8 mouse cellular contexts compared by ENCODE assay signal in genomic region chr2:48949743-48950251, GRCm38 (mm10). TPM values are rescaled to one million over a fixed set of nuclear protein-coding genes. Genes with fewer than 3 reads are reported as not detected.
DNase-seq lines count a peak whose midpoint lies in the region; ATAC-seq and TF ChIP-seq lines count a peak whose summit lies in the region.

No protein-coding gene starts in this region.

- peak overlapping the region; percentile 82 for H3K4me2 ChIP-seq in liver, embryonic 12.5 days
- H3K4me2 ChIP-seq in myocyte (ENCODE audit: low read depth): peak overlapping the region; percentile 20
- peak overlapping the region; percentile 65 for H3K4me2 ChIP-seq in stomach, embryonic 16.5 days (ENCODE audit: low read depth, low read length)

- 2% methylated on average over 9 of the region's 9 CpGs for WGBS in embryonic facial prominence, embryonic 10.5 days
- 0% methylated on average over 9 of the region's 9 CpGs for WGBS in liver, embryonic 12.5 days (ENCODE audit: insufficient replicate concordance)
- WGBS in stomach, embryonic 16.5 days: 0% methylated on average over 9 of the region's 9 CpGs

- peak overlapping the region; percentile 94 for H3K9ac ChIP-seq in liver, embryonic 12.5 days
- H3K9ac ChIP-seq in stomach, embryonic 16.5 days (ENCODE audit: low read length): peak overlapping the region; percentile 96

- ATAC-seq in granulocyte monocyte progenitor cell, adult 5-6 weeks (replicated peaks; ENCODE audit: poor library complexity, severe bottlenecking): peak; percentile 38
- peak; percentile 21 for ATAC-seq in liver, embryonic 12.5 days
- ATAC-seq in stomach, embryonic 16.5 days (ENCODE audit: insufficient read depth, low FRiP score): peak; percentile 44

- H3K27ac ChIP-seq in embryonic facial prominence, embryonic 10.5 days (replicated peaks): peak overlapping the region; percentile 94
- peak overlapping the region; percentile 87 for H3K27ac ChIP-seq in liver, embryonic 12.5 days
- H3K27ac ChIP-seq in stomach, embryonic 16.5 days (ENCODE audit: low read length): peak overlapping the region; percentile 98

- H3K27me3 ChIP-seq in embryonic facial prominence, embryonic 10.5 days (replicated peaks; ENCODE audit: low read depth, poor library complexity, severe bottlenecking): no peaks in the 10 kb centered on the region
- no peaks in the 10 kb centered on the region for H3K27me3 ChIP-seq in liver, embryonic 12.5 days (replicated peaks)
- H3K27me3 ChIP-seq in myocyte (ENCODE audit: control insufficient read depth, insufficient read depth, insufficient read length): no peaks in the 10 kb centered on the region
- H3K27me3 ChIP-seq in stomach, embryonic 16.5 days (ENCODE audit: control insufficient read depth, insufficient read depth, low read length): no peaks in the 10 kb centered on the region

- DNase-seq in 416B (ENCODE audit: low read depth) (peak; percentile 67), ZHBTc4 (ENCODE audit: low read depth, low spot score) (peak; percentile 75)
- no peak for DNase-seq in embryonic facial prominence, embryonic 10.5 days (ENCODE audit: low spot score)
- DNase-seq in kidney, adult 8-10 months: peak; percentile 23 to 40

- peaks cover 11% of the 10 kb centered on the region for H3K4me1 ChIP-seq in embryonic facial prominence, embryonic 10.5 days
- peaks cover 16% of the 10 kb centered on the region for H3K4me1 ChIP-seq in liver, embryonic 12.5 days
- peaks cover 3% of the 10 kb centered on the region for H3K4me1 ChIP-seq in stomach, embryonic 16.5 days (ENCODE audit: control insufficient read depth, insufficient read depth, low read length)

- H3K9me3 ChIP-seq in embryonic facial prominence, embryonic 10.5 days: no peaks in the 10 kb centered on the region
- H3K9me3 ChIP-seq in liver, embryonic 12.5 days (replicated peaks): no peaks in the 10 kb centered on the region
- H3K9me3 ChIP-seq in stomach, embryonic 16.5 days (replicated peaks; ENCODE audit: control insufficient read depth, low read length): no peaks in the 10 kb centered on the region

- peak overlapping the region; percentile 72 for H3K4me3 ChIP-seq in embryonic facial prominence, embryonic 10.5 days
- H3K4me3 ChIP-seq in liver, embryonic 12.5 days: peak overlapping the region; percentile 95
- peak overlapping the region; percentile 100 for H3K4me3 ChIP-seq in myocyte
- peak overlapping the region; percentile 95 for H3K4me3 ChIP-seq in stomach, embryonic 16.5 days (replicated peaks; ENCODE audit: low read length)

- peak; percentile 49 for TF ChIP-seq POLR2A in myocyte (IDR thresholded peaks at IDR 0.05; ENCODE audit: insufficient read length, low read depth)

- peaks cover 94% of the 10 kb centered on the region for H3K79me2 ChIP-seq in myocyte (ENCODE audit: control insufficient read depth, insufficient read depth)

- no peaks in the 10 kb centered on the region for H3K36me3 ChIP-seq in embryonic facial prominence, embryonic 10.5 days (replicated peaks)
- no peaks in the 10 kb centered on the region for H3K36me3 ChIP-seq in liver, embryonic 12.5 days
- no peaks in the 10 kb centered on the region for H3K36me3 ChIP-seq in myocyte (ENCODE audit: control insufficient read depth, insufficient read depth)
- H3K36me3 ChIP-seq in stomach, embryonic 16.5 days (ENCODE audit: control insufficient read depth, insufficient read depth, low read length): no peaks in the 10 kb centered on the region

- H3ac ChIP-seq in myocyte (ENCODE audit: control insufficient read depth, insufficient read length): peak overlapping the region; percentile 53

TF ChIP-seq in myocyte, 11 proteins besides CTCF, POLR2A, EP300 and RAD21:
- TF ChIP-seq SRF (IDR thresholded peaks at IDR 0.05; ENCODE audit: control insufficient read depth, insufficient read length, low read depth) (no peak), CEBPB (IDR thresholded peaks at IDR 0.05; ENCODE audit: insufficient read depth, poor library complexity, severe bottlenecking) (no peak), MYOD1 (IDR thresholded peaks at IDR 0.05; ENCODE audit: control insufficient read depth in 1 of 3, insufficient read length in 2 of 3, low read depth in 2 of 3) (no peak), POLR2AphosphoS2 (IDR thresholded peaks at IDR 0.05; ENCODE audit: insufficient read length, low read depth) (no peak), USF1 (IDR thresholded peaks at IDR 0.05; ENCODE audit: low read depth) (no peak), MYOG (IDR thresholded peaks at IDR 0.05; ENCODE audit: control insufficient read depth in 1 of 3, insufficient read depth in 1 of 3, insufficient read length in 2 of 3, low read depth in 2 of 3) (no peak), E2F4 (IDR thresholded peaks at IDR 0.05; ENCODE audit: insufficient read depth) (no peak), TCF3 (IDR thresholded peaks at IDR 0.05; ENCODE audit: insufficient read length, low read depth) (no peak), MAX (IDR thresholded peaks at IDR 0.05; ENCODE audit: low read depth) (no peak), REST (IDR thresholded peaks at IDR 0.05; ENCODE audit: insufficient read depth, insufficient read length) (no peak), TCF12 (IDR thresholded peaks at IDR 0.05; ENCODE audit: insufficient read depth, poor library complexity, severe bottlenecking) (no peak)

RNA-seq across cellular contexts. Expression of gene Orc4, which starts 0.3 kb away (rescaled TPM):
- 124 TPM in 2 replicates for polyA plus RNA-seq in embryonic facial prominence, embryonic 10.5 days (2016; fragmentation: Nextera tagmentation; extraction: Ambion mirVana)
- 82.1 and 98.6 TPM in 2 replicates for total RNA-seq in granulocyte monocyte progenitor cell, adult 5-6 weeks (2014; fragmentation: Nextera tagmentation)
- total RNA-seq in granulocyte monocyte progenitor cell, adult 5-6 weeks (2017): 128 and 143 TPM in 2 replicates
- polyA plus RNA-seq in liver, embryonic 12.5 days (2016; fragmentation: Nextera tagmentation; extraction: Ambion mirVana): 55.1 and 59.7 TPM in 2 replicates
- 20.4 TPM for polyA plus RNA-seq in myocyte (2012; fragmentation: generic; extraction: Trizol)
- polyA plus RNA-seq in stomach, embryonic 16.5 days (2015; fragmentation: Nextera tagmentation; extraction: Ambion mirVana): 90.8 and 102 TPM in 2 replicates

RNA-seq across cellular contexts. Expression of gene Mbd5, which starts 0.5 kb away (rescaled TPM):
- 24.1 and 24.6 TPM in 2 replicates for polyA plus RNA-seq in embryonic facial prominence, embryonic 10.5 days (2016; fragmentation: Nextera tagmentation; extraction: Ambion mirVana)
- 22.6 and 31.4 TPM in 2 replicates for total RNA-seq in granulocyte monocyte progenitor cell, adult 5-6 weeks (2014; fragmentation: Nextera tagmentation)
- total RNA-seq in granulocyte monocyte progenitor cell, adult 5-6 weeks (2017): 22.3 and 25.1 TPM in 2 replicates
- 10.3 and 10.7 TPM in 2 replicates for polyA plus RNA-seq in liver, embryonic 12.5 days (2016; fragmentation: Nextera tagmentation; extraction: Ambion mirVana)
- 5.0 TPM for polyA plus RNA-seq in myocyte (2012; fragmentation: generic; extraction: Trizol)
- 26.4 and 27.5 TPM in 2 replicates for polyA plus RNA-seq in stomach, embryonic 16.5 days (2015; fragmentation: Nextera tagmentation; extraction: Ambion mirVana)

Comparison
In these comparisons a context has a peak if more than half of its experiments do, and no peak if none do; other contexts are left out.
1. H3K4me2 ChIP-seq: peak in every context shown above with its lines; median percentile 82 in liver, embryonic 12.5 days; 65 in stomach, embryonic 16.5 days; 20 in myocyte.